Mouse (Mus musculus) MEL (cell line): ENCODE results near the gene Prr22. TPM values are rescaled to one million over a fixed set of nuclear protein-coding genes. Genes with fewer than 3 reads are reported as not detected.

Experiments used
- DNase-seq: peaks from one replicate; pipeline ENCODE4 v3.0.0; 2011; ENCODE audit warnings: low read depth, low spot score
- H3K27ac ChIP-seq: 2 replicates; pipeline ENCODE4 v1.5.1; 2012; ENCODE audit warnings: low read depth, mild to moderate bottlenecking, control low read depth, low read length, moderate library complexity; ENCODE audit not compliant: control insufficient read depth
- H3K27me3 ChIP-seq, 2 experiments: fragments of 150-350 bp in 1 of 2; sonication (generic) in 1 of 2; 2 replicates each; pipeline ENCODE4 v1.6.1; 2012; ENCODE audit warnings: low read length in 2 of 2, mild to moderate bottlenecking in 2 of 2, improper control_type of control experiment in 1 of 2, moderate library complexity in 1 of 2; ENCODE audit not compliant: insufficient read depth in 2 of 2, control insufficient read depth in 1 of 2
- H3K36me3 ChIP-seq, 2 experiments: 2 replicates each; pipeline ENCODE4 v1.6.1; 2012 to 2014; ENCODE audit warnings: low read length in 2 of 2, improper control_type of control experiment in 1 of 2, inconsistent platforms in 1 of 2, mild to moderate bottlenecking in 1 of 2; ENCODE audit not compliant: insufficient read depth in 2 of 2, control insufficient read depth in 1 of 2
- H3K4me1 ChIP-seq, 2 experiments: fragments of 150-350 bp in 1 of 2; sonication (generic) in 1 of 2; 2 replicates each; pipeline ENCODE4 v1.6.1; 2012; ENCODE audit warnings: low read length in 2 of 2, improper control_type of control experiment in 1 of 2, mild to moderate bottlenecking in 1 of 2; ENCODE audit not compliant: insufficient read depth in 2 of 2, control insufficient read depth in 1 of 2
- H3K4me3 ChIP-seq, 2 experiments: fragments of 150-350 bp in 1 of 2; sonication (generic) in 1 of 2; 2 replicates each; pipeline ENCODE4 v1.5.1; 2012; ENCODE audit warnings: low read depth in 2 of 2, low read length in 2 of 2, mild to moderate bottlenecking in 2 of 2, moderate library complexity in 2 of 2, control low read depth in 1 of 2, improper control_type of control experiment in 1 of 2; ENCODE audit not compliant: control insufficient read depth in 1 of 2, insufficient read depth in 1 of 2
- H3K79me2 ChIP-seq: 2 replicates; pipeline ENCODE4 v1.6.1; 2012; ENCODE audit warnings: mild to moderate bottlenecking, low read length, moderate library complexity; ENCODE audit not compliant: control insufficient read depth, poor library complexity, insufficient read depth
- H3K9ac ChIP-seq: 2 replicates; pipeline ENCODE4 v1.6.1; 2012; ENCODE audit warnings: low read depth, mild to moderate bottlenecking, control low read depth, low read length, moderate library complexity; ENCODE audit not compliant: control insufficient read depth, poor library complexity, severe bottlenecking
- H3K9me3 ChIP-seq: fragments of 150-350 bp; sonication (generic); replicated peaks from 2 replicates; pipeline ENCODE4 v1.6.1; 2012; ENCODE audit warnings: mild to moderate bottlenecking, low read length, improper control_type of control experiment, moderate library complexity; ENCODE audit not compliant: insufficient read depth
- CHD1 ChIP-seq: IDR thresholded peaks from 2 replicates; pipeline ENCODE4 v1.6.1; 2012; ENCODE audit warnings: low read depth, mild to moderate bottlenecking, inconsistent platforms, low read length, improper control_type of control experiment
- CTCF ChIP-seq, 3 experiments: IDR thresholded peaks in 2 of 3; conservative IDR thresholded peaks in 1 of 3; 2 replicates each; pipeline ENCODE4 v1.5.1; 2011 to 2012; ENCODE audit warnings: low read length in 3 of 3, low read depth in 2 of 3, mild to moderate bottlenecking in 2 of 3, improper control_type of control experiment in 1 of 3, inconsistent platforms in 1 of 3, mixed read lengths in 1 of 3, moderate library complexity in 1 of 3; ENCODE audit not compliant: control insufficient read depth in 1 of 3, insufficient read depth in 1 of 3, poor library complexity in 1 of 3, severe bottlenecking in 1 of 3
- ELF1 ChIP-seq: IDR thresholded peaks from 2 replicates; pipeline ENCODE4 v1.6.1; 2014; ENCODE audit warnings: low read depth, mild to moderate bottlenecking, inconsistent platforms, low read length, improper control_type of control experiment, moderate library complexity
- ETS1 ChIP-seq: IDR thresholded peaks from 2 replicates; pipeline ENCODE4 v1.6.1; 2012; ENCODE audit warnings: low read depth, mild to moderate bottlenecking, inconsistent platforms, low read length, improper control_type of control experiment, moderate library complexity
- GATA1 ChIP-seq: IDR thresholded peaks from 2 replicates; pipeline ENCODE4 v1.6.1; 2011; ENCODE audit warnings: low read depth, low read length, improper control_type of control experiment
- HCFC1 ChIP-seq: IDR thresholded peaks from 2 replicates; pipeline ENCODE4 v1.6.1; 2012; ENCODE audit warnings: low read depth, mild to moderate bottlenecking, inconsistent platforms, low read length, improper control_type of control experiment, moderate library complexity
- JUND ChIP-seq: IDR thresholded peaks from 2 replicates; pipeline ENCODE4 v1.6.1; 2011; ENCODE audit warnings: low read depth, mild to moderate bottlenecking, improper control_type of control experiment, low read length
- MAFK ChIP-seq: IDR thresholded peaks from 2 replicates; pipeline ENCODE4 v1.6.1; 2011; ENCODE audit warnings: low read depth, mild to moderate bottlenecking, low read length, improper control_type of control experiment, borderline replicate concordance
- MXI1 ChIP-seq: IDR thresholded peaks from 2 replicates; pipeline ENCODE4 v1.6.1; 2011; ENCODE audit warnings: mild to moderate bottlenecking, low read depth, low read length, improper control_type of control experiment
- POLR2A ChIP-seq, 2 experiments: IDR thresholded peaks; 2 replicates each; pipeline ENCODE4 v1.6.1; 2011 to 2012; ENCODE audit warnings: low read length in 2 of 2, mild to moderate bottlenecking in 2 of 2, control low read depth in 1 of 2, improper control_type of control experiment in 1 of 2, low read depth in 1 of 2, moderate library complexity in 1 of 2; ENCODE audit not compliant: control insufficient read depth in 1 of 2, insufficient read depth in 1 of 2, poor library complexity in 1 of 2
- RCOR1 ChIP-seq: IDR thresholded peaks from 2 replicates; pipeline ENCODE4 v1.6.1; 2012; ENCODE audit warnings: low read depth, mild to moderate bottlenecking, inconsistent platforms, low read length, improper control_type of control experiment
- TAL1 ChIP-seq: IDR thresholded peaks from 2 replicates; pipeline ENCODE4 v1.6.1; 2012; ENCODE audit warnings: mild to moderate bottlenecking, inconsistent platforms, low read length, moderate library complexity, mixed read lengths
- TBP ChIP-seq: IDR thresholded peaks from 2 replicates; pipeline ENCODE4 v1.8.0; 2011; ENCODE audit warnings: low read depth, low read length, improper control_type of control experiment
- TCF12 ChIP-seq: IDR thresholded peaks from 2 replicates; pipeline ENCODE4 v1.6.1; 2014; ENCODE audit warnings: low read depth, mild to moderate bottlenecking, inconsistent platforms, low read length, improper control_type of control experiment, moderate library complexity
- UBTF ChIP-seq: IDR thresholded peaks from 2 replicates; pipeline ENCODE4 v1.6.1; 2012; ENCODE audit warnings: low read depth, mild to moderate bottlenecking, inconsistent platforms, low read length, improper control_type of control experiment, moderate library complexity, borderline replicate concordance; ENCODE audit not compliant: insufficient read depth
- USF1 ChIP-seq: IDR thresholded peaks from 2 replicates; pipeline ENCODE4 v1.6.1; 2014; ENCODE audit warnings: low read depth, mild to moderate bottlenecking, inconsistent platforms, low read length, improper control_type of control experiment, moderate library complexity
- USF2 ChIP-seq, 2 experiments: IDR thresholded peaks; 2 replicates each; pipeline ENCODE4 v1.6.1; 2011 to 2012; ENCODE audit warnings: improper control_type of control experiment in 2 of 2, low read length in 2 of 2, borderline replicate concordance in 1 of 2, inconsistent platforms in 1 of 2, low read depth in 1 of 2, mild to moderate bottlenecking in 1 of 2; ENCODE audit not compliant: insufficient read depth in 1 of 2
- ZKSCAN1 ChIP-seq: IDR thresholded peaks from 2 replicates; pipeline ENCODE4 v1.6.1; 2012; ENCODE audit warnings: low read depth, mild to moderate bottlenecking, inconsistent platforms, low read length, improper control_type of control experiment, moderate library complexity
- polyA plus RNA-seq, 2 experiments: library from polyadenylated mRNA; stranded (reverse) in 1 of 2; unstranded in 1 of 2; fragments of >175 nt in 1 of 2; fragments of >200 nt in 1 of 2; gene quantifications; 2 replicates each; pipeline versions ENCODE4 v1.2.1 to v1.2.4; 2012; ENCODE audit warnings: low replicate concordance in 2 of 2, low read depth in 1 of 2; ENCODE audit not compliant: insufficient read length in 2 of 2, insufficient read depth in 1 of 2, missing spikeins in 1 of 2
- total RNA-seq: library from RNA; depleted of rRNA; stranded (reverse); fragments of 300-350 nt; gene quantifications from 2 replicates; pipeline ENCODE4 v1.2.3, GENCODE M21; 2012

Prr22 gene
- total and polyA plus RNA-seq, 3 experiments, result 1.3 to 5.5 TPM; not detected in 1

DNA sequence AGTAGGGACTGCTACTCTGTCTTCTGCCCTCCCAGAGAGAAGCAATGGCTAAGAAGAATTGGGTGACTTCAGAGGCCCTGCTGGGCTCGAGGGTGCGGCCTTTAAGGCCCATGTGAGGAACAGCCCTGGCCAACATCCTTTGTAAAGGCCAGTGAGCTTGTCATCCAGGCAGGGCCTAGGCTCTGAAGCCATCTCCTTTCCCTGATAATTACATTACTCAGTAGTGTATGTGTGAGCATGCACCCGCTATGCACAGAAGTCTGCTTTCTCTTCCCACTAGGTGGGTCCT, 45.0 kb downstream of the Prr22 start:
- Histone ChIP-seq H3K36me3 (peaks cover 0 to 5% of the 10 kb centered on the region in 2 experiments; a peak in 2 of 4 replicates), H3K27me3 (no peaks in the 10 kb centered on the region), H3K27ac (no peak overlapping the region), H3K4me1 (peaks cover 0 to 6% of the 10 kb centered on the region in 2 experiments; a peak in 1 of 4 replicates), H3K4me3 (no peak overlapping the region), H3K9ac (no peak overlapping the region), H3K79me2 (no peaks in the 10 kb centered on the region), H3K9me3 (no peaks in the 10 kb centered on the region)
- TF ChIP-seq USF1 (no peak), TAL1 (no peak), ELF1 (no peak), POLR2A (IDR thresholded peaks at IDR 0.05; ENCODE audit: control insufficient read depth in 1 of 2, insufficient read depth in 1 of 2, low read depth in 1 of 2, low read length in 2 of 2, poor library complexity in 1 of 2) (no peak), TBP (no peak), MXI1 (no peak), ETS1 (no peak)
- DNase-seq, result no peak

DNA sequence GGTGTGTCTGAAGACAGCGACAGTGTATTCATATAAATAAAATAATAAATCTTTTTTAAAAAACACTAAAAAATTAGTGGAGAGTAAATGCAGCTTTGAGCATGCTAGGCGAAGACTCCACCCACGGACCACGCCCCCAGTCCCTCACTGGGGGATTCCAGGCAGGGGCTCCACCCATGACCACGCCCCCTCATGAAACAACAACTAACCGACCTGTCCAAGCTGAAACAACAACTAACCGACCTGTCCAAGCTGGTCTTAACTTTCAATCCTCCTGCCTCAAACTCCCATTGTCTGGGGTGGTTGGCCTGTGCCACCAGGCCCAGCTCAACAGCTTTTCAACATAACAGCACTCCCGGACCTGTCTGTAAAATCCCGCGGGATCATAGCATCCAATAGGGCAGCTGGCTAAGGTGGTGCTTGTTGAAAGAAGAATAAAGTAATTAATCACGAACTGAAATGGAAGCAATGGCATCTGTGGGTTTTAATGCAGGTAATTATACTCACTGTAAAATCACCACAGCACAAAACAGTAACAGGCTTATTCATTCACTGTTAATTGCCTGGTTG, 48.1 kb downstream of the Prr22 start:
- peaks cover 0 to 2% of the 10 kb centered on the region in 2 experiments; a peak in 1 of 4 replicates for H3K36me3 ChIP-seq
- H3K9ac ChIP-seq, result no peak overlapping the region
- no peak overlapping the region for H3K27ac ChIP-seq
- no peaks in the 10 kb centered on the region for H3K27me3 ChIP-seq
- no peaks in the 10 kb centered on the region for H3K79me2 ChIP-seq
- H3K4me3 ChIP-seq, result no peak overlapping the region
- peak; percentile 59 for DNase-seq
- TF ChIP-seq MAFK (no peak), CTCF (IDR thresholded peaks at IDR 0.05 in 2 of 3, conservative IDR thresholded peaks at IDR 0.05 in 1 of 3; ENCODE audit: control insufficient read depth in 1 of 3, insufficient read depth in 1 of 3, low read depth in 2 of 3, low read length in 3 of 3, poor library complexity in 1 of 3, severe bottlenecking in 1 of 3) (no peak), JUND (no peak), RCOR1 (no peak), HCFC1 (no peak), GATA1 (no peak), ETS1 (no peak), UBTF (no peak), ELF1 (no peak), CHD1 (no peak), ZKSCAN1 (no peak), TCF12 (no peak), USF2 (IDR thresholded peaks at IDR 0.05; ENCODE audit: borderline replicate concordance in 1 of 2, insufficient read depth in 1 of 2, low read depth in 1 of 2, low read length in 2 of 2) (no peak)
- H3K9me3 ChIP-seq, result no peaks in the 10 kb centered on the region
- H3K4me1 ChIP-seq, result no peaks in the 10 kb centered on the region
